Mouse (Mus musculus) ovary, postnatal 10 days (tissue): ENCODE data around the gene Srp54c.
"Not testable (repeated sequence)": the region's sequence is repeated elsewhere in the genome, so short reads cannot be mapped to it uniquely, and the experiment has no call there.

ENCODE experiments used
- DNase-seq: peaks from one replicate; pipeline ENCODE4 v3.0.0; 2022; ENCODE audit warnings: low spot score

Gene Srp54c

DNA sequence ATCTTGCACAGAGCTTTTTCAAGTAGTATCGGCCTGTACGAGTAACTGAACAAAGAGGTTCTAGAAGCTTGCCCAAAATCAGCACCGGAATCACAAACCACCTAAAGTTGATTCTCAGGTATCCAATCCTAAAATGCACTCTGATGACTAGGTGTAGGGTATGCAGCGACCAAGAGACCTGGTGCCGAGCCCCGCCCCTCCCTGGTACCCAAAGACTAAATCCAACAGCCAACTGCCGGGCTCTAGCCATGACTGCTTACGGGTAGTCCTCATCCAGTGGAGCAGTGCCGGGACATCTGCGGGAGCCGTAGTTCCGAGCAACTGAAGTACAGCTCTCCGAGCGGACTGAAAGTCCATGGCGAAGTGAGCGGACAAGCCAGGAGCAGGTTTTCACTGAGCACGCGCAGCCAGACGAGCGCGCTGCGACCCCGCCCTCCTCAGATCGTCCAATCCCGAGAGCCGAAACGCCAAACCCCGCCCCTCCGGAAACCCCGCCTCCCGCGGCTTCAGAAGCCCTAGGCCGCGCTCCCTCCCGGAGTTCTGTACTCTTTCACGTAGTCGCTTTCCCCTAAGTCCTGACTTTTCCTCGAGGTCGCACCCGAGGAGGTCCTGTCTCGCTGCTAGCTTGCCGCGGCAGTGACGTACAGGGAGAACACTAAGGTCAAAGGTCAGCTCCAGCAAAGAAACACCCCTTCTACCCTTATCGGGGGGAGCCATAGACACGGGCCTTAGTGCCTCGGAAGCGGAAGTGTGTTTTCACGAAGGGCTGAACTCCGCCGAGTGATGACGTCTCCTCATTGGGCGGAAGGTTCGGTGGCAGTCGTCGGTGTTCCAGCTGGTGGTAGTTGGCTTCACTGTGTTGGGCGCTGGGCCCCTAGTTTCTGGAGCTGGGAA lies at the start of gene Srp54c:
Gene Srp54c (plus strand): TSS at position 543 of the 894 bp plus-strand sequence.
- not testable (repeated sequence) for DNase-seq

- DNase-seq = not testable (repeated sequence)
Measured at GRCm38 (mm10) chr12:55187686-55188085, 42.3 kb upstream of the Srp54c start.

GRCm38 (mm10) chr12:55189127-55189526 lies 40.8 kb upstream of the Srp54c start:
- DNase-seq = not testable (repeated sequence)

GRCm38 (mm10) chr12:55199306-55199705 lies 30.7 kb upstream of the Srp54c start, which contains the start of gene 1700047I17Rik2:
1700047I17Rik2 (plus strand) TSS chr12:55199592.
- not testable (repeated sequence) for DNase-seq

DNA sequence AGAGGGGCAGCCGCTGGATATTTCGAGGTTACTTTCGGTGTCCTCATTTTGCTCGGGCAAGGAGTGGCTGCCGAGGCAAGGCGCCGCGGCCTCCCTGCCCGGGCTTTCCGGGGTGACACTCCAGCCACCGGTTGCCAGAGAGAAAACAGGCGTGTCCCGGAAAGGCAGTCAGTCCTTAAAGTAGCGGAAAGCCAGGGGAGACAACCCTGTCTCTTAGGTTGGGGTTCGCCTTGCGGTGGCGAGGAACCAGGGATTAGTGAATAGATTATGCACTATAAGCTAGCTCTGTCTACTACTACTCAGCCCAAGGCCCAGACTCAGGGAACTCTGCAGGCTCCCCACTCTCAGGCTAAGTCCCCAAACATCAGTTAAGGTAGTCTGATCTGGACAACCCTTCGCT lies 30.2 kb upstream of the Srp54c start:
- DNase-seq = not testable (repeated sequence)

- not testable (repeated sequence) for DNase-seq
Measured at GRCm38 (mm10) chr12:55212944-55213343, 17.0 kb upstream of the Srp54c start.

GRCm38 (mm10) chr12:55230520-55230861 lies 523 bp downstream of the Srp54c start:
- DNase-seq = not testable (repeated sequence)

GRCm38 (mm10) chr12:55242243-55242642 lies 12.3 kb downstream of the Srp54c start:
- DNase-seq = not testable (repeated sequence)

DNA sequence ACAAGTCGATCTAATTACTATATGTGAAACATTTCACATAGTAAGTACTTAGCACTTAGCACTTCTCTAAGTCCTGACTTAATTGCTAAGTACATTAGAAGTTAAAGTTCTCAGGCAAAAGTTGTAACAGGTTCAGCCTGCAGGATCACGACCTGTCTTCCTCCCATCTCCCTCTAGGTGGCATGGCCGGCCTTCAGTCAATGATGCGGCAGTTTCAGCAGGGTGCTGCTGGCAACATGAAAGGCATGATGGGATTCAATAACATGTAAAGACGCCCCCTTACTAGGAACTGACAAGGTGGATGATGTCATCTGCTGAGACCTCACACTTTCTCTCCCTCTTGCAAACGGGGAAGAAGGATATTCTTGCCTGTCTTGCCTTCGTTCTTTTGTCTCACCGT lies 32.0 kb downstream of the Srp54c start:
- not testable (repeated sequence) for DNase-seq

DNA sequence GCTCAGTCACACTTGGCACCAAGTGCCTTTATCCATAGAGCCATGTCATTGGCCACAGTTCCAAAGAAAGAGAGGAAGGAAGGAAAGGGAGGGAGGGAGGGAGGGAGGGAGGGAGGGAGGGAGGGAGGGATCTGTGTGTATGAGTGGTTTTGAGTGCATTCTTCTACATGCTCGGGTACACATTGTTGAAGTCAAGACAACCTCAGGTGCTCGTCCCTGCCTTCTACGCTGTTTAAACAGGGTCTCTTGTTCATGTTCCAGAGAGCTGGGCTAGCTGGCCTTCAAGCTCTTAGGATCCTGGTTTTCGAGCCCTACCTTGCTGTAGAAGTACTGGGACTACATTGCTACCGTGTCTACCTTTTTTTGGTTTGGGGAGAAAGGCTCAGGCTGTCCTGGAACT lies 33.4 kb downstream of the Srp54c start:
- DNase-seq = not testable (repeated sequence)

GRCm38 (mm10) chr12:55272243-55272642 lies 42.3 kb downstream of the Srp54c start:
- no peak for DNase-seq

DNA sequence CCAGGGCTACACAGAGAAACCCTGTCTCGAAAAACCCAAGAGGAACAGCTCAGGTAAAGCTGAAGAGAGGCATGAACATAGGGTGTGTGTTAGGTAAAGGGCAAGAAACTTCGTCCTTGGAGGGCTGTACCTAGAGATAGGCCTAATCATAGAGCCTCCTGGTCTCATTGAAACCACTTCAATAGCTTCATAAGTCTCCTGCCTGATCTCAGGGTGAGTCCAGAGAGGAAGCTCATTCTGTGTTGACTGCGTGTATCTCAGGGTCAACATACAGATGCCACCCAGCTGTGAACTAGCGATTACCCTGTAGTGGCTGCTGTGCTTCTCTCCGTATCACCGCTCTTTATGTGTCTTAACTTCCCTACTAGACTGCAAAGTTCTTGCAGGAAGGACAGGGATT lies 47.6 kb downstream of the Srp54c start:
- DNase-seq = not testable (repeated sequence)

GRCm38 (mm10) chr12:55298112-55298511 lies 68.1 kb downstream of the Srp54c start:
- no peak for DNase-seq

DNA sequence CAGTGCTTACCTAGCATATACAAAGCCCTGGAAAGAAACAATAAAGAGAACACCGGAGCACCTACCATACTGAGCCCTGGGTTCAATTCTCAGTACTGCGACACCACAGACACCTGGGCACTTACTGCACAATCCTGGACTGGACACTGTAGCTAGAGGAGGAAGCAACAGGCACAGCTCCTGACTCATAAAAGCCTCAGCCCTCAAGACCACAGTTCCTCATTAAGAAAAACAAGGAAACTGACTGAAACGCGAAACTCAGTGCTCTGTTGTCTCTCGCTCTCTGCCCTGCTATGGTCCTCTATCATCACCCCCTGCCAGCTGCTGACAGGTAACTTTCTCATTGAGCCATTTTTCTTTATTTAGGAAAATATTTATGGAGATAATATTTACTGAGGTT lies 69.4 kb downstream of the Srp54c start, which contains the start of gene 1110008L16Rik:
Gene 1110008L16Rik (plus strand): TSS at position 242 of the 400 bp plus-strand sequence.
- DNase-seq = no peak

- no peak for DNase-seq
Measured at GRCm38 (mm10) chr12:55300820-55301351, 70.9 kb downstream of the Srp54c start.

GRCm38 (mm10) chr12:55301472-55302300 lies 71.7 kb downstream of the Srp54c start:
- no peak for DNase-seq

DNA sequence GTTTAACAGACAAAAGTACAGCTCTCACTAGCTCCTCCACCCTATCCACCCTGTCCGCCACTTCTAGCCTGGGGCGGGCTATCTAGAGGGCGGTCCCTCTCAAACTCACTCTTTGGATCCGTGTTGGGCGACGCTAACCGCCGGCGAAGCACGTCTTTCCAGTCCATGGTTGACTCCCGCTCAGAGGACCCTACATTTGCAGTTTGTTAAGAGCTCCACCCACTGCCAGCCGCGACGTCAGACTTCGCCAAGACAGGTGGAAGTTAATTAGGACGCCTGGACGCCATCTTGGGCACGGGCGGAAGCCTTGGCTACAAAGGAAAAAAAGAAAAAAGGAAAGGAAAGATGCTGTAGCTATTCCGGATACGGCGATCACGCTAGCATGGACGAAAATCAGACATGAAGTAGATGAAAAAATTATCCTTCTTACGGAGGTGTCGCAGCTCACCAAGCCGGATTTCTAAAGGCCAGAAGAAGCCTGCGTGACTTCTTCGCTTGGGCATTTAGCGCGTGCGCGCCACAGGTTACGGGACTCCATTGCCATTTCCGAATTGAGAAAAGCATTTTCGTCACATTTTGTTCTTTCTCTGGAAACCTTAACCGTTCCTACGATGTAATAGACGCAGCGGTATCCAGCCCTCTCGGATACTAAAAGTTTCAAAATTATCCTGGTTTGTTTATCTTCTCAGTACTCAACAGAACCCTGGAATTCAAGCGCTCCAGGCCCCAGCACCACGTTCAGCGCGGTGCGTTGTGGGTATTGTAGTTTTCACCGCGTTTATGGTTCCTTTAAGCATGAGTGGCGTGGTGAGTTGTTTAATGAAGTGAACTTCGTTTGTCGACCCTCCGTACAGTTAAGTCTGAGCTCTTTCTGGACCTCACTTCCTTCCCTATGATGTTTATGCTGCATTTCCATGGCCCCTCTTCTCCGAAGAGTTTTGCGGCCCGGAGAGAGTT lies 72.8 kb downstream of the Srp54c start, which contains the start of gene Ppp2r3c:
Gene Ppp2r3c (minus strand): TSS at position 514 of the 957 bp plus-strand sequence.
- DNase-seq = peak; percentile 71

- DNase-seq = no peak
Measured at GRCm38 (mm10) chr12:55306371-55306770, 76.4 kb downstream of the Srp54c start.

- no peak for DNase-seq
Measured at GRCm38 (mm10) chr12:55307566-55307965, 77.6 kb downstream of the Srp54c start.

DNA sequence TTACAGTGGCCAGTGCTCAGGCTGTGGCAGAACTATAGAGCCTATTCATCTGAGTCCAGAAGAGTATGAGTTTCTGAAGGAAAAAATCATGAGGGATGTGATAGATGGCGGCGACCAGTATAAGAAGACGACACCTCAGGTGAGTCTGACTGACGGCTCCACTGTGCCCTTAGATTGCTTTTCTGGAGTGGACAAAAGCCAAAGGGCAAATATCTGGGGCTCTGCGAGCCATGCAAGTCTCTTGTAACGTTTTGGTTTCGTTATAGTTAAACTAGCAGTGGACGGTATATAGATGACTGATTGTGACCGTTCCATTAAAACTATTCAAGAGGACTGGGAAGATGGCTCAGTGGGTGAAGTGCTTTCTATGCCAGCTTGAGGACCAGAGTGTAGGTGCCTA lies 78.8 kb downstream of the Srp54c start:
- no peak for DNase-seq

- DNase-seq = no peak
Measured at GRCm38 (mm10) chr12:55309501-55309900, 79.5 kb downstream of the Srp54c start.
